Mouse (Mus musculus) layer of hippocampus, adult 2 months (tissue): ENCODE data around the gene Tent4a. TPM values are rescaled to one million over a fixed set of nuclear protein-coding genes. Genes with fewer than 3 reads are reported as not detected.
"Not testable (repeated sequence)": the region's sequence is repeated elsewhere in the genome, so short reads cannot be mapped to it uniquely, and the experiment has no call there.

Experiments used
- DNase-seq, 2 experiments: peaks; one replicate each; pipeline ENCODE4 v3.0.0; 2022; ENCODE audit warnings: low spot score in 2 of 2
- H3K27ac ChIP-seq: fragments of 200-600 bp; 2 replicates; pipeline ENCODE4 v1.8.1; 2022
- H3K4me3 ChIP-seq: fragments of 200-600 bp; 2 replicates; pipeline ENCODE4 v1.8.1; 2022; ENCODE audit warnings: mild to moderate bottlenecking
- CTCF ChIP-seq: fragments of 200-600 bp; conservative IDR thresholded peaks from 2 replicates; pipeline ENCODE4 v1.8.1; 2022; ENCODE audit warnings: antibody characterized with exemption, mild to moderate bottlenecking, moderate library complexity
- long read RNA-seq, 2 experiments: library from polyadenylated mRNA; stranded (forward); transcript quantifications; one replicate each; pipeline ENCODE4 v2.0.0; 2021; ENCODE audit warnings: borderline mapping rate in 2 of 2
- total RNA-seq, 2 experiments: library from RNA; stranded (reverse); gene quantifications; 2 replicates each; pipeline ENCODE4 v1.2.3; 2021

Gene Tent4a
- total RNA-seq, result 10 to 100 TPM; 44.0 to 46.4 TPM
- long read RNA-seq, experiment 1, full-length matches to known transcripts, result 17 of 112 reads
- long read RNA-seq, experiment 1, partial matches to known transcripts, result 3 of 112 reads
- long read RNA-seq, experiment 1, other reads (novel, unspliced or antisense), result 92 of 112 reads
- long read RNA-seq, experiment 2, full-length matches to known transcripts, result 29 of 102 reads
- long read RNA-seq, experiment 2, partial matches to known transcripts, result 6 of 102 reads
- long read RNA-seq, experiment 2, other reads (novel, unspliced or antisense), result 67 of 102 reads

GRCm38 (mm10) chr13:69534334-69534653 lies at the start of gene Tent4a:
Gene Tent4a, minus strand, starts transcription at chr13:69534617.
- H3K4me3 ChIP-seq, result peak within 1 kb of the TSS; percentile 76
- TF ChIP-seq CTCF, result no peak
- DNase-seq, result no peak
- H3K27ac ChIP-seq, result peak within 1 kb of the TSS; percentile 99

- no peak overlapping the region for H3K27ac ChIP-seq
- TF ChIP-seq CTCF, result no peak
- H3K4me3 ChIP-seq, result no peak overlapping the region
- DNase-seq, result no peak
Observed at GRCm38 (mm10) chr13:69583591-69583990, 49.2 kb upstream of the Tent4a start.

- TF ChIP-seq CTCF, result no peak
Observed at GRCm38 (mm10) chr13:69582411-69582810, 48.0 kb upstream of the Tent4a start.

GRCm38 (mm10) chr13:69577181-69577834 lies 42.9 kb upstream of the Tent4a start:
- no peak for DNase-seq
- no peak for TF ChIP-seq CTCF
- H3K27ac ChIP-seq, result peak overlapping the region; percentile 69
- no peak overlapping the region for H3K4me3 ChIP-seq

More at GRCm38 (mm10) chr13:69582411-69582810, 48.0 kb upstream of the Tent4a start:
- no peak overlapping the region for H3K4me3 ChIP-seq
- H3K27ac ChIP-seq, result no peak overlapping the region
- no peak for DNase-seq

- TF ChIP-seq CTCF, result no peak
- DNase-seq, result peak in 1 of 2 experiments; percentile 27
- H3K4me3 ChIP-seq, result peak overlapping the region; percentile 48
- H3K27ac ChIP-seq, result peak overlapping the region; percentile 69
Observed at GRCm38 (mm10) chr13:69576676-69577075, 42.3 kb upstream of the Tent4a start.

GRCm38 (mm10) chr13:69572594-69572993 lies 38.2 kb upstream of the Tent4a start:
- no peak overlapping the region for H3K27ac ChIP-seq
- no peak overlapping the region for H3K4me3 ChIP-seq
- no peak for DNase-seq
- TF ChIP-seq CTCF, result no peak

- Histone ChIP-seq H3K4me3 (no peak overlapping the region), H3K27ac (no peak overlapping the region)
- DNase-seq, result no peak
- no peak for TF ChIP-seq CTCF
Observed at GRCm38 (mm10) chr13:69569201-69569600, 34.8 kb upstream of the Tent4a start.

- DNase-seq, H3K4me3 ChIP-seq, H3K27ac ChIP-seq: not testable (repeated sequence)
Observed at GRCm38 (mm10) chr13:69565401-69565800, 31.0 kb upstream of the Tent4a start.

GRCm38 (mm10) chr13:69564573-69564972 lies 30.2 kb upstream of the Tent4a start:
- Histone ChIP-seq H3K27ac (no peak overlapping the region), H3K4me3 (no peak overlapping the region)
- DNase-seq, result no peak
- TF ChIP-seq CTCF, result no peak

- TF ChIP-seq CTCF, result no peak
- Histone ChIP-seq H3K4me3 (no peak overlapping the region), H3K27ac (no peak overlapping the region)
- no peak for DNase-seq
Observed at GRCm38 (mm10) chr13:69563905-69564304, 29.5 kb upstream of the Tent4a start.

- H3K4me3 ChIP-seq, result no peak overlapping the region
- TF ChIP-seq CTCF, result no peak
- no peak for DNase-seq
- no peak overlapping the region for H3K27ac ChIP-seq
Observed at GRCm38 (mm10) chr13:69562654-69563574, 28.5 kb upstream of the Tent4a start.

- DNase-seq, result no peak
- TF ChIP-seq CTCF, result no peak
Observed at GRCm38 (mm10) chr13:69562004-69562403, 27.6 kb upstream of the Tent4a start.

More at GRCm38 (mm10) chr13:69562004-69562403, 27.6 kb upstream of the Tent4a start:
- Histone ChIP-seq H3K4me3 (no peak overlapping the region), H3K27ac (no peak overlapping the region)
